Mouse (Mus musculus): ENCODE measurements around the gene Ccdc12. TPM values are rescaled to one million over a fixed set of nuclear protein-coding genes. Genes with fewer than 3 reads are reported as not detected.

Ccdc12 gene
- total RNA-seq, 4 experiments from 2014 or later: 46.4 to 61.2 (median 57.8) TPM

- no peak for DNase-seq (ENCODE audit: low spot score in 2 of 2)
Observed at GRCm38 (mm10) chr9:110644295-110644694, 12.0 kb upstream of the Ccdc12 start.

DNA sequence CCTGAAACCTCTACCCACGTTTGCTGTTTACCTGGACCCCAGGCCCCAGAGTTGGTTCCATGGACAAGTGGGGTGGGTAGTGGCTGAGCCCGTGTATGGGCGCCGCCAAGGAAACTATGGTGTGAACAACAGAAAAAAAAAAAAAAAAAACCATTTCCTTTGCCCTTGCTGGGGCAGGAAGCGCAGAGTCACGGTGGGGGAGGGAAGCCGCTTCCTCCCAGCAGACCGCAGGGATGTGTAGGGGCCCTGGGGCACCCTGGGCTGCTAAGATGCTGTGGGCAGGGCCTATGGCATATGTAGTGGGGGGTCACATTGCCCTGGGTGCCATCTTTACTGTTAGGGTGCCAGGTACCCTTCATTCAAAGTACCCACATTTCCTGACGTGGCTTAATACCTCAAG, 11.1 kb upstream of the Ccdc12 start:
- no peak for DNase-seq (ENCODE audit: low spot score in 2 of 2)

- no peak for DNase-seq (ENCODE audit: low spot score in 2 of 2)
Observed at GRCm38 (mm10) chr9:110649775-110650174, 6.5 kb upstream of the Ccdc12 start.

DNA sequence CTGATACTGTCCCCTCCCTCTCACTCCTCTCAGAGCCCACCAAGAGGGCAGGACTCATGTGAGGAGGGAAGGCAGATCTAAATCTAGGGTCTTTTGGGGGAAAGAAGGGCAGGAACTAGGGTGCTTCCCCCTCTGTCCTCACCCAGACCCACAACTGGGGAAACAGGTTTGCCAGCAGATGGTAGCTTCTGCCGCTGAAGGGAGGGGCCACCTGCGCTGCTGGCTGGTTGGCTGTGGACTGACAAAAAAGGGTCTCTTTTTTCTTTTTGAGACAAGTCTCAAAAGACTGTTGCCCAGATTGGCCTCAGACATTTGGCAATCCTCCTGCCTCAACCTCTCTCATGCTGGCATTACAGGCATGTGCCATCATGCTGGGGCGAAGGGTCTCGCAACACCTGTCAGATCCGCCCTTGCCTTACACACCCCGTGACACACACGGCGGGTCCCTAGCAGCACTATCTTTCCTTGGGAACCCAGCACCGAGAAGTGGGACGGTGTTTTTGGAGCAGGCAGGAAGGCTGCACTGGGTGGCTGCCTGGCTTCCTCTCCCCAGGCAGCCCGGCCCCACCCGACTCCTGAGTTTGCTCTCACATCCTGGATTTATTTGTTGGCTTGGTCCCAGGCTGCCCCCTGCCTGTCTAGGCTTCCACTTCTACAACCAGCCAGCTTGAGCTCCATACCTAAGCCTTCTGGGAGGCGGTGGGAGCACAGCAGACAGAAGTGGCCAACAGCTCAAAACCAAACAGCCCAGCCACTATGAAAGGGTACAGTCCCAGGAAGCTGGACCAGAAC, 4.2 kb upstream of the Ccdc12 start:
- no peak for DNase-seq (ENCODE audit: low spot score in 2 of 2)

DNA sequence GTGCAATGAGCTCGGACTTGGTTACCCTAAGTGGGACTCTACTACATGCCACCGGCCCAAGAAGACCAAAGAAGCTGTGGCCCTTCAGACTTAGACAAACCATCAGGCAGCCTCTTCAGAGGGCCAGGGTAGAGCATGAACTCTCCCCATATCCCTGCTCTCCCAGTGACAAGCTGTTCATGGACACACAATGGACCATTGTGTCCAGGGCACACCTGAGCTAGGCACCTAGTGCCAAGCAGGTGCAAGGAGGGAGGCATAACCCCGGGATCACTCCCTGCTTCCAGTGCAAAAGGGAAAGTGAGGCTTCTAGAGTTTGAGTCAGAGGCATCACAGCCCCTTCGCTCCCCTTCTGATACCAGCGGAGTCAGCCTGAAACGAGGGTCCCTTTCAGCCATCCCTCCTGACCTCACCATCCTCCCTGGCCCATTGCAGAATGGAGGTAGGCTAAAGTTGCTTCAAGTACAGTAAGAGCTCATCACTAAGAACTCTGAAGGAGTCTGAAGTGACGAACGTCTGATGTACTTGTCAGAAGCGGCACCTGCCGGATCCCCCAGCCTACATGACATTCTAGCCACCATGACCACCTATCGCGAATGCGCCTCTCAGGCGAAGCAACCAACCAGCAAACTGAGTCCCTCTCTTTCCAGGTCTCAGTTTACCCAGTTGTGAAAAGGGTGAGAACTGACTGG, 3.2 kb upstream of the Ccdc12 start:
- DNase-seq (ENCODE audit: low spot score in 2 of 2): no peak

- peak; percentile 71 to 80 for DNase-seq (ENCODE audit: low spot score in 2 of 2)
Observed at GRCm38 (mm10) chr9:110653655-110654461, 2.4 kb upstream of the Ccdc12 start, which contains the start of gene Nbeal2. Gene Nbeal2, minus strand, starts transcription at chr9:110654161.

GRCm38 (mm10) chr9:110654726-110655650, 1.3 kb upstream of the Ccdc12 start:
- DNase-seq (ENCODE audit: low spot score in 2 of 2): no peak

DNA sequence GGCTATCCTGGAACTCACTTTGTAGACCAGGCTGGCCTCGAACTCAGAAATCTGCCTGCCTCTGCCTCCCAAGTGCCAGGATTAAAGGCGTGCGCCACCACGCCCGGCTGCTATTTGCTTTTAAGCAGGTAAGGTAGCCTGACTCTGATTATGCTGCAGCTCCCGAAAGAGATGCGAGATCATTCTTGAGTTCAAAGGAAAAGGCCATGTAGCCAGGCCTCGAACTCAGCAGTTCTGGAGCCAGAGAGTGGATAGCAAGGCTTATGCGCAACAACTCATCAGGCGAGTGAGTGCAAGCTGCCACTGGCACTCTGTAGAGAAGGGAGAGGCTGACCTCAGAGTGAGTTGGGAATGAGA, 674 bp upstream of the Ccdc12 start:
- DNase-seq (ENCODE audit: low spot score in 2 of 2): no peak

GRCm38 (mm10) chr9:110657474-110658078, 1.3 kb downstream of the Ccdc12 start:
- DNase-seq (ENCODE audit: low spot score in 2 of 2): no peak

GRCm38 (mm10) chr9:110659521-110659920, 3.2 kb downstream of the Ccdc12 start:
- DNase-seq (ENCODE audit: low spot score in 2 of 2): no peak

DNA sequence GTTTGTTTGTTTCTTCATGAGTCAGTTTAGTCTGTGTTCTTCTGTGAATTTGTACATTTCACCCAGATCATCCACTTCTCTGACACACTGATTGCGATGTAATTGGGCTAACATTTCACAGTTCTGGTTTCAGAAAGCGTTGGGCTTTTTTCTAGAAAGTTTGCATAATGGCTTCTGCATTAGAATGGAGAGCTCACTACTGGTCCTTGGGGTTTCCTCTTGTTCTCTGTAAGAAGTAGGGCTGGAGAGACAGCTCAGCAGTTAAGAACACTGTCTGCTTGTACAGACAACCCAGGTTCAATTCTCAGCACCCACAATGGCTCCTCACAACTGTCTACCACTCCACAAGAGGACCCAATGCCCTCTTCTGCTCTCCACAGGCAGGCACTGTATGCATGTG, 3.9 kb downstream of the Ccdc12 start:
- DNase-seq (ENCODE audit: low spot score in 2 of 2): no peak

- no peak for DNase-seq (ENCODE audit: low spot score in 2 of 2)
Observed at GRCm38 (mm10) chr9:110660856-110661612, 4.7 kb downstream of the Ccdc12 start.

GRCm38 (mm10) chr9:110662844-110663243, 6.5 kb downstream of the Ccdc12 start:
- DNase-seq (ENCODE audit: low spot score in 2 of 2): no peak

GRCm38 (mm10) chr9:110665912-110666311, 9.6 kb downstream of the Ccdc12 start:
- no peak for DNase-seq (ENCODE audit: low spot score in 2 of 2)

- DNase-seq (ENCODE audit: low spot score in 2 of 2): no peak
Observed at GRCm38 (mm10) chr9:110666374-110666773, 10.1 kb downstream of the Ccdc12 start.

- no peak for DNase-seq (ENCODE audit: low spot score in 2 of 2)
Observed at GRCm38 (mm10) chr9:110667219-110667836, 11.0 kb downstream of the Ccdc12 start.

GRCm38 (mm10) chr9:110668601-110669293, 12.4 kb downstream of the Ccdc12 start:
- DNase-seq (ENCODE audit: low spot score in 2 of 2): no peak

- DNase-seq (ENCODE audit: low spot score in 2 of 2): no peak
Observed at GRCm38 (mm10) chr9:110669785-110670184, 13.5 kb downstream of the Ccdc12 start.
